Mouse (Mus musculus) kidney, postnatal 4 days (tissue): Measurements from ENCODE around the gene Slc7a9.

Source experiments
- DNase-seq, 2 experiments: peaks; one replicate each; pipeline ENCODE4 v3.0.0; 2021; ENCODE audit warnings: mixed read lengths in 2 of 2

Slc7a9 gene

DNA sequence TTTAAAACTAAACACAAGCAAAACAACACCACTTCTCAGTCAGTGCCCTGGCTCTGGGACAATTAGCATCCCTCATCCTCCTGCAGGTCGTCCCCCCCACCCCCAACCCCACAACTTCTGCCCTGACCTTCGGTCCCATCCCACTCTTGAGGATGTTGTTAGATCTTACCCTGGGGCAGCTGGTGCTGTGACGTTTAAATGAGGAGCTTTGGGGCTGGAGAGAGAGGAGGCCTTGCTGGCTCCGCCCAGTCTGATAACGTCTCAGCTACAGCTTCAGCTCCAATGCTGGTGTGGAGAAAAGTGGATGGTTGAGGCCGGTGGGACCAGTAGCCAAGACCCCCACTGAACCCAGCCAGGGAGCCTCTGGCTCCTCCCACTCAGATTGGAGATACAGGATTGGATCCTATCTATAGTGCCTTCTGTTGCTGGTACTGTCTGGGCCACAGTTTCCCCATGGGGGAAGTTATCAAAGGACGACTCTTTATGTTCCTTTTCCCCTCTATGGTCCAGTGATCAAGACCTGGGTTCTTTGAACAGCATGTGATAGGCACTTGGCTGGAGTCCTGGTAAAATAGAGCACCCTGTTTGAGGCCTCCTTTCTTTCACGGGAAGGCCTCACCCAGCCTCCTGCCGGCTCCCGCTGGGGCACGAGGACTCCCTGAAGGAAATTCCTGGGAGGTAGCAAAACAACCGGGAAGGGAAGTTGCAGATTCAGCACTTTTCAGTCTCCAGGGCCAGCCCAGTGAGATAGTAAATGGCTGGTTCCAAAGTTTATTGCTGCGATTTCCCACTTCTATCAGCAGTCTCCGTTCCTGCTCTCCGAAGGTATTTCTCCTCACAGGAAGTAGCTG is at the start of gene Slc7a9:
Gene Slc7a9 (plus strand): TSS at position 801 of the 851 bp plus-strand sequence.
- peak; percentile 52 to 70 for DNase-seq

DNA sequence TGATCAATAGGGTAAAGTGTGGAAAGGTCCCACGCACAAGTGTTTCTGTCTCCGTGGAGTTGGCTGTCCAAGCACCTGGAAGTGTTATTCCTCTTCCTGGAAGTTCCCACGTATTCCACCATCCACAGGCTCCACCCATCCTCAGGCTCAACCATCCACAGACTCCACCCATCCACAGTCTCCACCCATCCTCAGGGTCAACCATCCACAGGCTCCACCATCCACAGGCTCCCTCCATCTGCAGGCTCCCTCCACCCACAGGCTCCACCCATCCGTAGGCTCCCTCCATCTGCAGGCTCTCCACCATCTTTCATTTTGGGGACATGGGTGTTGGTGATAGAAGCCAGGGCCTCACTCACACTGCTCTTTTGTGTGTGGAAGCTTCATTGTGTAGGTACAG is 47.4 kb upstream of the Slc7a9 start:
- DNase-seq = no peak

DNA sequence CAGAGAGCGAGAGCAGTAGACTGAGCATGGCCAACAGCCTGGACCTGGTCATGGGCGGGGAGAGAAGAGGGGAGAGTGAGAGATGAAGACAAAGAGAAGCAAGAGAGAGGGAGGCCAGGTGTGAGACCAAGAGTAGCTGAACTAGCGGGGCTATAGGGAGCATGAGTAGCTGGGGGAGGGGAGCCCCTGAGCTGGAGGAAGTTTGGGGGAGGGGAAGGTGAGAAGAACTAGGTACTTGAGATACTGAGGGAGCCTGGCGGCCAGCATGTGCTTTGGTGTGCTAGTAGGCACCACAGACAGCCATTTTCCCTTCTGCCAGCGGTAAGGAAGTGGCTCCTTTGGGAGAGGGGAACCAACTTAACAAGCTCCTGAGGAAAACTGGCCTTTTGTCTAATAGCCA is 33.4 kb upstream of the Slc7a9 start:
- DNase-seq = no peak

DNA sequence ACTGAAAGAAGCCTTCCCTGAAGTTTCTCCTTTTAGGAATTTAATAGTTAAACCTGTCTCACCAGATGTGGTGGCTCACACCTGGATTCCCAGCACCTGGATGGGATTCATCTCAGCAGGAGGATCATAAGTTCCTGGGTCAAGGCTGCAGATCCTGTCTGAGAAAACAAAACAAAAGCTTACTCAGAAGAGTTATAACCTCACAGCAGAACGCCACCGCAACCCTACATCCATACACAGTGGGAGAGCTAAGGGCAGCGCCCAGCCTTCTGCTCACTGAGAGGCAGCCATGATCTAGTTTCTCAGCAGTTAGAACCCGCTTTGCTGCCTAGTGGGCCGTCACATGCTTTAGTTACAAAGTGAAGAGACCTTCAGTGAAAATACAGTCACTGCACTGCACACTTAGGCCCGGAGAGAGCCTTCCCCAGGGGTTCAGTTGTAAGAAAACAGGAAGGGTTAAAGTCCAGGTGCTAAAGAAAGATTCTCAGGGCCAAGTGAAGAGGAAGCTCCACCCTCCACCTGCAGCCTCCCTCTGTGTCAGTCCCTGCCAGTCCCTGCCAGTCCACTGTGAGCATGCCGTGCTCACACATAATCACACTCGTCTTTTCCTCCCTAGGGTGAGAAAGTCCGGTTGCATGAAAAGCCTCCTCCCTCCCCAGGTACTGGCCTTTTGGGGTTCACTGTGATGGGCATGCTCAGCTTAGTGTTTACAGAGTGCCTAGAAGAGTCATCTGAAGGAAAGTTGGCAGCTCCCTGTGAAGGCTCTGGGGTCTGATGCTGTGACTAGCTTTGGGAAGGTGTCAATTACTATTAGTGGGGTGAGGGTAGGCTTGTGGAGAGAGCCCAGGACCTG is 32.6 kb upstream of the Slc7a9 start:
- DNase-seq = peak; percentile 18 to 51

DNA sequence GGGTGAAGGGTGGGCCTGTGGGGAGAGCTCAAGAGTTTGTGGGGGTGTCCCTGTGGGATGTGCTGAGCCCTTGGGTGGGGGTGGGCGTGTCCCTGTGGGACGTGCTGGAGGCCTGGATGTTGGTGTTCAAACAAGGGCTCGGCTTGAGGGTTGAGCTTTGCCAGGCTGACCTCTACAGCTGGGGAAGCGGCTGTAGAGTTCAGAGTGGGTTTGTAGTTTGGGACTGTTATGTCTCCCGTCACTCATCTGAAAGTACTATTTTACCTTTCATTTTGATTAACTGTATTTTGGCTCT is 32.0 kb upstream of the Slc7a9 start:
- peak in 1 of 2 experiments; percentile 38 for DNase-seq

DNA sequence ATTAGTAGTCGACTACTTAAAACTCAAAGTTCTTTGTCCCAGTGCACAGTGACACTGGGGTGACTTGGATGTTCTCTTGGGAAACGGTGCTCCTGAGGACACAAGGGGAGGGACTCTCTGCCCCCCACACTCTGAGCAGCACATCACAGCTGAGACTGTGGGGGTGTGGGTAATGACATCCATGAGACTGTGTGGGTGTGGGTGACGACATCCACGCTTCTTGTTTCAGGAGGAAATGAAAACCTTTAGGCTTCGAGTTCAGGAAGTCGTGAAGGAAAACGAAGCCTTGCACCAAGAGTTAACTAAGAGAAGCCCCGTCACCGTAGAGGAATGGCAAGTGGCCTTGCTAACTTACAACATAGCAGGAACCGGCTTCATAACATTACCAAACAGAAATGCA is 25.5 kb upstream of the Slc7a9 start:
- no peak for DNase-seq

DNA sequence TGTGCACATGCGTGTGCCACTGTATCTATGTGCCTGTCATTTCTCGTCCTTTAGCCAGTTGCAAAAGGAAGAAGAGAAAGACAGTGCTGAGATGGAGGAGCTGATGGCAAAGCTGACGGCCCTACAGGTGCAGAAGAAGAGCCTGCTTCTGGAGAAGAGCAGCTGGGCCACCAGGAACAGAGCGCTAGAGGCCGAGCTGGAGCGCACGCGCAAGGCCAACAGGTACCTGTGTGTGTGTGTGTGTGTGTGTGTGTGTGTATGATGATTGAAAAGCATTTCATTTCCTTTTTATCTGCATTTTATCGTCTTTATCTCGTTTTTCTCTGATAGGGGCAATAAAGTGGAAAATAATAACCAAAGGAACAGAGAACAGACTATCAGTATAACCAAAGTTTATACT is 20.4 kb upstream of the Slc7a9 start:
- no peak for DNase-seq

DNA sequence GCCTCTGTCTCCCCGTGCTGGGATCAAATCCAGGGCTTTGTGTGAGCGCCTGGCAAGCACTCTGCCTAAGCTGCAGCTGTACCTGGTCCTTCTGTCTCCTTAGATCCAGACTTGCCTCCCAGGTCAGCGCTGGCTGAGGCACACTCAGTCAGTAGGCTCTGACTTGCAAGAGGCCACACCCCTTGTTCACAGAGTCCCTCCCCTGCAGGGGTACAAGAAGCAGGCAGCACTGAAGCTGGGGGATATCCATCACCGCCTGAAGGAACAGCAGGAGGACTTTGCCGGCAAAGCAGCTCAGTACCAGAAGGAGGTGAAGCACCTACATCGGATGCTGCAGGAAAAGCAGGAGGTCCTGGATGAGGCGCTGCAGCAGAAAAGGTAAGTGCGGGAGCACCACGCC is 13.3 kb upstream of the Slc7a9 start:
- no peak for DNase-seq

DNA sequence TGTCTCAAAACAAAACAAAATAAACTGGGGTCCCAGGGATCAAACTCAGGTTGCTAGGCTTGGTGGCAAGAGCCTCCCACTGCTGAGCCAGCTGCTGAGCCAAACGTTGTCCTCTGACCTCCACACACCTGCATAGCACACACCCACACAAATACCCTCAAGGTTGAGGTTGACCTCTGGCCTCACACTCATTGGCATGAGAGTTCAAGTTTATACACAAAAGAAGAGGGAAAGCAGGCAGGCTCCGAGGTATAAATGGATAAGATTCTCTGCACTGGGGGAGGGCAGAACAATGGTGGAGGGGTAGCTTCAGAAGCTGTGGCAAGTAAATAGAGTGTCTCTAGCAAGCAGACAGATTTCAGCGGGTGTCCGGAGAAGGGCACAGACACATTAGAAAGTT is 1.1 kb upstream of the Slc7a9 start:
- DNase-seq = peak in 1 of 2 experiments; percentile 15

DNA sequence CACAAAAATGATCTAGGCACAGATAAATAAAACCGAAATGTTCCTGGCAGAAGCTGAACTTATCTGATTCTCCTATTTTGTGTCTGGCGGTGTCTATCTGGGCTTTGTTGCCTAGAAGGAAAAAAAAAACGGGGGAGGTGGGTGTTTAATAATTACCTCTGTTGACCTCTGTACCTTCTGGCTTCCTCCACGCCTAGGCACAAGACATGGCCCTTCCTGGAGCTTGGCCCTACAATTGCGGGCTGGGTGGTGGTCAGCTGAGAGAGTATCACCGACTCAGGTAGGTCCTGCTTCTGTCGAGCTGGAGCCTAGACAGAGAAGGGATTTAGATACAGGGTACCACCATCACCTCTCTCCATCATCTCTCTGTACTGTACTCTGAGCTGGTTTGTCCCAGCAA is 271 bp downstream of the Slc7a9 start:
- peak; percentile 21 to 57 for DNase-seq

DNA sequence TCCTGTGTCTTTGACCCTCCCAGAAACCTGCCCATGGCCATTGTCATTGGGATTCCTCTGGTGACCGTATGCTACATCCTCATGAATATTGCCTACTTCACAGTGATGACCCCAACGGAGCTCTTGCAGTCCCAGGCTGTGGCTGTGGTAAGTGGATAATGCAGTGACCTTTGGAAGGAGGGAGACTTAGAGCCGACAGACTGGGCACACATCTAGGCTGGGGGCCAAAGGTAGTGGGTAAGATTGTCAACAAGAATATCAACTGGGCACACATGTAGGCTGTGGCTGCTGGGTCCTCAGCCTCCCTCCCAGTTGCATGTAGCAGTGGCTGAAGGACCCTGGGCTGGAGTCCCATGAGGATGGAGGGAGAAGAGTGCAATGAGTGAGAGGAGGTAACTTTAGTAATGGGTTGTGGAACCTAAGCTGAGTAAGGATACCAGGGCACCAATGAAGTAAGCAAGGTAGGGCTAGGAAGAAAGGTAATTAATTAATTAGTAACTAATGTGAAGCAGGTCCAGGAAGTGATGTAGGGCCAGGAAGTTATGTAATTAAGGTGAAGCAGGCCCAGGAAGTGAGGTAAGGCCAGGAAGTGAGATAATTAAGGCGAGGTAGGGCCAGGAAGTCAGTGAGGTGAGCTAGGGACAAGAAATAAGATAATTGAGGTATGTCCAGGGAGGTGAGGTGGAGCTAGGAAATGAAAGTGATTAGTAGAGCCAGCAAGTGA is 7.7 kb downstream of the Slc7a9 start:
- DNase-seq = no peak

DNA sequence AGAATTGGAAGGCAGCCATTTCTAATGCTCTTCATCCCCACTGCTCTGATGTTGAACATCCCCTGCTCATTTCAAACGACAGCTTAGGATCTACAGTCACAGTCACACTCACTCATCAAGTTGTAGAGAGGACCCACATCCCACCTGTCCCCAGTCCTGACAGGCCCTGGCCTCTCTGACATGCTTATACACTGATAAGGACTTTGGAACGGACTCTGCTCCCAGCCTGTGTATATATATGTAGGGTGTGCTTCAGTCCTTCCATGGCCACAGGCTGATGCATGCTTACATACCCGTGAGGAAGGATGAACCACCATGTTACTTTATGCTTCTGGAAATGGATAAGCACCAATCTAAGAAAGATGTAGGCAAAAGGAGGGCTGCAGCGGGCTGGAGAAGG is 12.4 kb downstream of the Slc7a9 start:
- DNase-seq = no peak

DNA sequence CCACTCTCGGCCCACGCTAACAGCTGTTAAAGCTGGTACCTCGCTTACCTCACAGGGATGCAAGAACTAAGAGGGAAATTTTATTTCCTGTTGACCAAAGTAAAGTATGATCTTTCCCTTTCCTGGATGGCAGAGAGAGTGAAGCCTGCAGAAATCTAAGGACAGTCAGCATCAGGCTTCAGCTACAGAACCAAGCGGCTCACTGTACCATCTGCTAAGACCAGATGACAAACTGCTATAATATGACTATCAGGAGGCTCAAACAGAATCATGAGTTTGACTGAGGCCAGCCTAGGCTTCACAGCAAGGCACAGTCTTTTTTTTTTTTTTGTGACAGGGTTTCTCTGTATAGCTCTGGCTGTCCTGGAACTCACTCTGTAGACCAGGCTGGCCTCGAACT is 16.4 kb downstream of the Slc7a9 start:
- DNase-seq = no peak

DNA sequence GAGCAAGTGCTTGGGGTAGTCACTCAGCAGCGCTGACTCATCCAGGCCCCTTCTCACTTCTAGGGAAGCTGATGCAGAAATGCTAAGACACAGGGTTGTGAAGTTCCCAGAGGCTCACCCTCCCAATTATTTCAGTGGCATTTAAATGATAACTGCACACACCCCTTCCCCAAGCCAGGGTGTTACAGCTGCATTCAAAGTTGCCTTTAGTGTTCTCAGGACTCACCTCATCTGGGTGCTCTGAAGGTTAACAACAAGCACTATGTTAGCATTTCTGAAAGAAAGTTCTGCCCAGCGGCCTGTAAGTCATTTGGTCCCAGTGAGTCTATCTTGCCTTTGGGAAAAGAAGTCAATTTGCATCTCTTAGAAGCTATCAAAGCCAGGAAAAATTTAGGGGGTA is 19.3 kb downstream of the Slc7a9 start:
- DNase-seq = no peak

DNA sequence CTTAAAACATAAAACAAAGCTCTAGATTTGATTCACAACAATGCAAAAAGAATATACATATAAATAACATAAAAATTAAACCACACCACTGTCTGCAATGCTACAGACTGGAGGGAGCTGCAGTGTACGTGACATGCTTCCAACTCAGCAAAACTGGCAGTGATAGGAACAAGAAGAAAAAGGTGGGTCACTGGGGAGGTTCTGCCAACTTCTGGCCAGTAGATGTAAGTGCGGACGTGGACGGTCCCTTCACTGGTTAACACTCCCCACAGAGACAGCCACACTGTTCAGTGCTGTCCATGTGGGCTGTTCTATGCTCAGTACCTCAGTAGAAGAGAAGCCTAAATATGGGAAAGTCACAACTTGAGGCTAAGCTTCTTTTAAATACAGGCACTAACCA is 22.2 kb downstream of the Slc7a9 start:
- peak in 1 of 2 experiments; percentile 14 for DNase-seq

DNA sequence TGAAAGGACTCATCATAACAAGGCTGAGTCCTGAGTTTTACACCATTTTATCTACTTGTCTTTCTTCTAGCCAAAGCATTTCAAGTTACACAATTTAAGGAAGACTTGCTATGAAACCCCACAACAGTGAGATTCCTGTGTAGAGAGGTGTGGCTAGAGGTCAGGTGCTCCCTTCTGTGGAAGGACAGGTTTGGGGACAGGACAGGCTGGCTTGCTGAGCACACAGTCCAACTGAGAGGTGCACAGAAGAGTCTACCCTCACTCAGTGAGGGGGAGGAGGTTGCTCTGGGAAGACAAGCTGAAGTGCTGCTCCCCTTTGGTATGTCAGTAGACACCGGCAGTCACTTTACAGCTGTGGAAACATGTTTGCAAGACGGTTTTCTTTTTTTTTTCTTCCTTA is 27.9 kb downstream of the Slc7a9 start:
- DNase-seq = no peak

DNA sequence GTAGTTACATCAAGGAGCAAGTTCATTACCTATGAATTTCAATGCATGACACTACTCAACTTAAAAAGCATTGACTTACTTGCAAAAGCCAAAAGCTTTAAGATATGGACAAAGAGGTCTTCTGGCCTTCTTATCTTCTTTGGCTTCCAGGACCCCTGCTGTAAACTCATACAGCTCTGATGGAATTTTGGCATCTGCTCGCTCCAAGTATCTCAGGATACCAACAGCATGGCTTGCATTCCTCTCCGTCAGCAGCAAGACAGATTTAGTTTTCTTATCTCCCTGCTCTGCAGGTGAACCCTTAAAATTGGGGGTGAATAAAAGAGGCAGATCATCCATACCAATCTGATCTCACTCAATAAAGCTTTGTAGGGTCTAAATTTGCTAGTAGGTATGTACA is 36.5 kb downstream of the Slc7a9 start:
- DNase-seq = no peak

DNA sequence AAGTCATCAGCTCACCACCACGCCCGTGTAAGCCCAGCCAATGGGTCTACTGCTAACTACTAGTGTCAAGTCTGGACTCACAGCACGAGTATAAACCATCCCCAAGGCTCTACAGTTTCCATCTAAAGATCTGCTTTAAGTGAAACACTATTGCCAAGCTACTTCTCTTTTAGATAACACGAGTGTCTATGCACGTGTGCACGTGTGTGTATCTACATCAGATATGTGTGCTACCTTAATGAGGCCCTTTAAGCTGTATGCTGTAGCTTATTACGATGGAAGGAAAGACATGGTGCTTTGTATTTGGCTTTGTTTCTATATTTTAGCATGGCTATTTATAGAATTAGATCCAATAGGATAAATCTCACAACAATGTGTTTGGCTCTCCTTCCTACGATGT is 38.0 kb downstream of the Slc7a9 start:
- DNase-seq = no peak

DNA sequence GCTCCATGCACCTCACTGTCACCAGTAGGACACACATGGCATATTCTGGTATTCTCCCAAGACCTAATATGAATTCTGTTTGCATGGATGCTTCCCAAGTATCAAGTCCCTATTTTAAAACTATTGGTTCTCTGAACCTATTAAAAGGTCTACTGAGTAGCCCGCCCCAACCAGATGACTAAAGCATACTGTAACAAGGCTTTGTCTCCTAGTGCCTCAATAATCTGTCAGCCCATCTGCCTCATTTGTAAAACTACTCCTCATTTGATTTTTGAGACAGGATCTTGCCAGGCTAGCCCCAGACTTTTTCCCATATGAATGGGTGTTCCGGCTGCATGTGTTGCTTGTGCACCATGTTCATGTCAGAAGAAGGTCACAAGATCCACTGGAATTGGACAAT is 41.6 kb downstream of the Slc7a9 start:
- no peak for DNase-seq

DNA sequence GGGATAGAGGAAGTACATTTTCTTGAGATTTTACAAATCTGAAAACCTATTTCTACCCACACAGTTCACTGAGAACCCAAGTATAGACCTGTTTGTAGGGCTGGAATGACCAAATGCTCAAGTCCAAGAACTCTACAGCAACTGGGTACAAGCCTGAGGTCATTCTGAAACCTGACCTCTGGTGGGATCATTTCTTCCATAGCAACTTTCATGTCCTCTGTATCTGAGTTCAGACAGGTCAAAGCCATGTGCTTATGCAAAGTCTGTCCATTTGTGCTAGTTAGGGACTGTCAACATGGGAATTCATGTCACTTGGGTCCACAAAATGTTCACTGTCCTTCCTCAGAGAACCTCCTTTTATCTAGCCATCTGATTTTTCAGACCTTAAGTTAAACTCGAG is 42.4 kb downstream of the Slc7a9 start:
- no peak for DNase-seq

DNA sequence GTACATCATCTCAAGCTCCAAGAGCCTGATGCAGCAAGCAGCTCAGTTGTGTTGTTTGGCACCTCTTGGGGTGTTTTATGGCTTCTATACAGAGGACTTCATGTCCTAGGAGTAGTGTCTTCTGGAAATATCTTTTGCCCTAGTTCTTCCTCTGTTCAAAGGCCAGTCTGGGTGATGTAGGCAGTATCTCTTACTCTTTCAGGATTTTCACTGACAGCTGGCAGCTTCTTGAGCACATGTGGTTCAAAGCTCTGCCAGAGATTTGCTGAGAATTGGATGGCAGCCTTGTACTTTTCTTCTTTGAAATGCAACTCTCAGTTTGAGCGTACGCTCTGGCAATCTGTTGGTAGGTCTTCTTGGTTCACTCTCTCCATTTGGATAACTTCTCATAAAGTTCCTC is 48.9 kb downstream of the Slc7a9 start:
- DNase-seq = no peak

DNA sequence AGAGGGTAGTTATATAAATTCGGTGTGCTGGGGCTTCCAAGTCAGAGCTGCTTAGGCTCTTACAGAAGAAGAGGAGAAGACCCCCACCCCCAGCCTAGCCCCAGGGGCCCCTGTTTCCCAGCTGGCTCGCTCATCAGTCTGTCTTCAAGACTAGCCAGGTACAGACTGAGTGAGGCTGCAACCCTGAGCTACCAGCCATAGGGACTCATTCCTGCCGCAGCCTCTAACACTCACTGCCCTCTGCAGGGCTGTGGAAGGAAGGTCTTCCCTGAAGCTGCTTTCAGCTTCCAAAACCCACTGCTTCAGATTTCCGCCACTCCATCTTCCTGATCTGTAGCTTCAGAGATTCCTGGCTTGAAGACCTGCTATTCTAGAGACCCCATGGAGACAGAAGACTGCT is 53.4 kb downstream of the Slc7a9 start:
- peak; percentile 38 to 49 for DNase-seq
